Comparison of ENCODE assay signal across 9 mouse cellular contexts in genomic region chr5:123694468-123694867, GRCm38 (mm10). TPM values are rescaled to one million over a fixed set of nuclear protein-coding genes. Genes with fewer than 3 reads are reported as not detected.
DNase-seq lines count a peak whose midpoint lies in the region; TF ChIP-seq lines count a peak whose summit lies in the region.
"Had no signal": no experiment of that assay in that cellular context is flagged by ENCODE, and none has a peak within 500 bp of the region (broad histone marks: within the 10 kb centered on the region; RNA-seq: fewer than 3 reads in every experiment).

No protein-coding gene starts in this region.

- H3K4me2 ChIP-seq in myocyte (ENCODE audit: low read depth) = peak overlapping the region; percentile 62

- no peaks in the 10 kb centered on the region for H3K27me3 ChIP-seq in myocyte (ENCODE audit: control insufficient read depth, insufficient read depth, insufficient read length)

- intact Hi-C loops in heart, postnatal 14 days (cut with DNase I) = no loop called here

- peaks cover 6% of the 10 kb centered on the region for H3K36me3 ChIP-seq in myocyte (ENCODE audit: control insufficient read depth, insufficient read depth)

- no peaks in the 10 kb centered on the region for H3K79me2 ChIP-seq in myocyte (ENCODE audit: control insufficient read depth, insufficient read depth)

- no peak overlapping the region for H3ac ChIP-seq in myocyte (ENCODE audit: control insufficient read depth, insufficient read length)

- TF ChIP-seq POLR2A in myocyte (IDR thresholded peaks at IDR 0.05; ENCODE audit: insufficient read length, low read depth) = no peak

- H3K4me3 ChIP-seq in brown adipose tissue, adult 24 weeks (ENCODE audit: insufficient read depth, low read depth, low read length) = no peak overlapping the region
- no peak overlapping the region for H3K4me3 ChIP-seq in myocyte

- H3K27ac ChIP-seq in brown adipose tissue, adult 24 weeks (replicated peaks; ENCODE audit: low read depth, low read length) = peak overlapping the region; percentile 61

- H3K4me1 ChIP-seq in brown adipose tissue, adult 24 weeks (ENCODE audit: control insufficient read depth, insufficient read depth, insufficient read length, low read length) = peaks cover 7% of the 10 kb centered on the region; the same call in 1 of the 2 replicates

- peak; percentile 40 for DNase-seq in kidney, postnatal 10 days
- DNase-seq in kidney, adult 8-10 months = no peak
- peak; percentile 63 to 71 for DNase-seq in heart, postnatal 14 days
- no peak for DNase-seq in testis, postnatal 14 days (ENCODE audit: low spot score)
- DNase-seq in spleen, postnatal 10 days (ENCODE audit: low spot score in 2 of 2) = no peak
- DNase-seq in layer of hippocampus, adult 11-12 months (ENCODE audit: low spot score) = no peak
- DNase-seq: cerebellum, adult 11-12 months had no signal

TF ChIP-seq in myocyte, 11 proteins besides CTCF, POLR2A, EP300 and RAD21:
- no peak for TF ChIP-seq TCF3 (IDR thresholded peaks at IDR 0.05; ENCODE audit: insufficient read length, low read depth)

RNA-seq across cellular contexts. Expression of gene Clip1, which starts 10.1 kb away (rescaled TPM):
- polyA plus RNA-seq in brown adipose tissue, adult 24 weeks (2012; ENCODE audit: insufficient read depth, insufficient read length, missing spikeins) = 38.1 and 45.0 TPM in 2 replicates
- total RNA-seq in heart, postnatal 14 days (2021) = 100 to 1,000 TPM; 118 to 125 TPM
- polyA plus RNA-seq in myocyte (2012; fragmentation: generic; extraction: Trizol) = 17.5 TPM

RNA-seq across cellular contexts. Expression of gene Zcchc8, which starts 26.4 kb away (rescaled TPM):
- polyA plus RNA-seq in brown adipose tissue, adult 24 weeks (2012; ENCODE audit: insufficient read depth, insufficient read length, missing spikeins) = 17.6 and 22.1 TPM in 2 replicates
- total RNA-seq in heart, postnatal 14 days (2021) = 10 to 100 TPM; 30.9 to 35.7 TPM
- 9.7 TPM for polyA plus RNA-seq in myocyte (2012; fragmentation: generic; extraction: Trizol)

RNA-seq across cellular contexts. Expression of gene Rsrc2, which starts 54.7 kb away (rescaled TPM):
- 75.0 and 76.1 TPM in 2 replicates for polyA plus RNA-seq in brown adipose tissue, adult 24 weeks (2012; ENCODE audit: insufficient read depth, insufficient read length, missing spikeins)
- 10 to 100 TPM; 48.9 to 50.9 TPM for total RNA-seq in heart, postnatal 14 days (2021)
- 18.4 TPM for polyA plus RNA-seq in myocyte (2012; fragmentation: generic; extraction: Trizol)

RNA-seq across cellular contexts. Expression of gene Kntc1, which starts 55.0 kb away (rescaled TPM):
- not detected in 2 replicates for polyA plus RNA-seq in brown adipose tissue, adult 24 weeks (2012; ENCODE audit: insufficient read depth, insufficient read length, missing spikeins)
- total RNA-seq in heart, postnatal 14 days (2021) = 1 to 10 TPM; 3.4 to 4.9 TPM
- 6.5 TPM for polyA plus RNA-seq in myocyte (2012; fragmentation: generic; extraction: Trizol)

Comparison
In these comparisons a context has a peak if more than half of its experiments do, and no peak if none do; other contexts are left out.
1. DNase-seq: peak in kidney, postnatal 10 days (single experiment) and heart, postnatal 14 days (2 of 2); none in kidney, adult 8-10 months (0 of 2), testis, postnatal 14 days (single experiment), spleen, postnatal 10 days (0 of 2) and layer of hippocampus, adult 11-12 months (single experiment).